Mouse (Mus musculus): ENCODE measurements at regions not wholly inside any gene's neighbourhood (a gene's known extent, or its start where the extent isn't known, plus 50 kb on each side); places are given as distances from the start of the nearest gene placed in this dataset.

DNA sequence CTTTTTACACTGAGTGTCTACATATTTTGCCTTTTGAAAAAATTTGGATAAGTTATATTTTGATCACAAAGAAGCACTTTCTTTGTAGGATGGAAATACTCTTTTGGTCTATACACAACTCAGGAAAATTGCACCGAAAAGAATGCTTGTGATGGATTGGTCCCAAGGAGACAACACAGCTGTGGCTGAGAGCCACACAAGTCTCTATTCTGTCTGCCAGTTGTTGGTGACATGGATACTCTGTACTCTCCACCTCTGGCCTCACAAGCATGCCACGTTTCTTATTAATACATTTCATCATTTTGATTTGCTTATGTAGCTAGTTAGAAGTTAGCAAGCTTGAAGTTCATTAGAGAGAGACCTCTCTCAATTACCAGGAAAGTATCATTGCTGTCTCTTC, 53.7 kb upstream of the Ankrd50 start:
- intact Hi-C loops (cut with DNase I): no loop called here
- DNase-seq: no peak

GRCm38 (mm10) chr3:38537770-38538169, 53.1 kb upstream of the Ankrd50 start:
- intact Hi-C loops (cut with DNase I): no loop called here
- DNase-seq: no peak

Small RNAs in the stretch of these regions (microRNA-seq; reads per million reads assigned to microRNA genes)
- gene Gm24462 (ENCODE audit: borderline number of aligned reads in 2 of 2): 0 reads per million in 2 experiments

All from heart, postnatal 36 days (tissue).